Mouse (Mus musculus) Patski (cell line): ENCODE measurements around the gene Trmt44. TPM values are rescaled to one million over a fixed set of nuclear protein-coding genes. Genes with fewer than 3 reads are reported as not detected.
A peak's percentile ranks its signal among the peaks of the same experiment; 100 is the strongest.
"Not testable (repeated sequence)": the region's sequence is repeated elsewhere in the genome, so short reads cannot be mapped to it uniquely, and the experiment has no call there.

Experiments used
- ATAC-seq: fragments of 100-300 bp; one replicate; pipeline ENCODE4 v1.8.0; 2021
- CTCF ChIA-PET: fragments of 350-600 bp; sonication (Branson Sonifier 250); formaldehyde crosslinking; loops from one replicate; lab custom pipeline; 2022; ENCODE audit warnings: inconsistent platforms; lab: Charles Lee
- POLR2A ChIA-PET: fragments of 350-600 bp; sonication (Branson Sonifier 250); formaldehyde crosslinking; loops from one replicate; lab custom pipeline; 2022; ENCODE audit warnings: antibody characterized with exemption, inconsistent platforms; lab: Charles Lee
- DNase-seq: peaks from one replicate; pipeline ENCODE4 v3.0.0-alpha.2; 2011; ENCODE audit warnings: low read depth, low spot score
- H3K27me3 ChIP-seq: fragments of 371-371 bp; one replicate; pipeline ENCODE4 v1.5.1; 2021
- CTCF ChIP-seq: fragments of 100-300 bp; IDR thresholded peaks from one replicate; pipeline ENCODE4 v1.5.1; 2021
- in situ Hi-C: fragments of 300-500 bp; cut with MboI; formaldehyde crosslinking; loops from 3 replicates; pipeline ENCODE4 v1.11.1; 2018; ENCODE audit warnings: low pct_unique_long_range_greater_than_20kb, mixed read lengths
- polyA plus RNA-seq: library from polyadenylated mRNA; unstranded; gene quantifications from one replicate; pipeline ENCODE4 v1.2.3, GENCODE M21; 2021

Gene Trmt44
- polyA plus RNA-seq, 1 experiment from 2014 or later = 6.1 TPM

DNA sequence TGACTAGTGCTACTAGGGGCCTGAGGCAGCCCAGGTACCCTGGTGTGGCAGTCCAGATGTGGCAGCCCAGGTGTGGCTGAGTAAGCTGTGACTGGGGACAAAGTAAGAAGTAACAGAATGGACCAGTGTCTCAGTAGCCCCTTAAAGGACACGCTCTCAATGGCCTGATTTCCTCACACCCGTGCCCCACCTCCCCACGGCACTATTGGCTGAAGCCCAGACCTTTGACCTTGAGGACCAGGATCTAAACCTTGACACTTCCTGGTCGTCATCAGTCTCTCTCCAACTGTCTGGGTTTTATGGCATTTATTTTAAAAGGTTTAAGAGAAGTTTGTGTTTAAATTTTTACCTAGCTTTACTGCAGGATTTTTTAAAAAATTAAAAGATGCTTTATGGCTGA lies 18.0 kb upstream of the Trmt44 start:
- in situ Hi-C loops = loop anchor here (5.0 to 10.0 kb wide), 2 partner anchors 119 to 272 kb away; no protein-coding TSS in a partner anchor
- DNase-seq (no peak), ATAC-seq (no peak)
- CTCF ChIA-PET = interaction anchor here (1.2 to 9.0 kb wide), 6 partner anchors 9 to 121 kb away, joined by 3 to 103 read pairs (median 7); partner anchors contain the start of gene Htra3
- POLR2A ChIA-PET = no interaction called here
- no peaks in the 10 kb centered on the region for H3K27me3 ChIP-seq
- no peak for TF ChIP-seq CTCF

DNA sequence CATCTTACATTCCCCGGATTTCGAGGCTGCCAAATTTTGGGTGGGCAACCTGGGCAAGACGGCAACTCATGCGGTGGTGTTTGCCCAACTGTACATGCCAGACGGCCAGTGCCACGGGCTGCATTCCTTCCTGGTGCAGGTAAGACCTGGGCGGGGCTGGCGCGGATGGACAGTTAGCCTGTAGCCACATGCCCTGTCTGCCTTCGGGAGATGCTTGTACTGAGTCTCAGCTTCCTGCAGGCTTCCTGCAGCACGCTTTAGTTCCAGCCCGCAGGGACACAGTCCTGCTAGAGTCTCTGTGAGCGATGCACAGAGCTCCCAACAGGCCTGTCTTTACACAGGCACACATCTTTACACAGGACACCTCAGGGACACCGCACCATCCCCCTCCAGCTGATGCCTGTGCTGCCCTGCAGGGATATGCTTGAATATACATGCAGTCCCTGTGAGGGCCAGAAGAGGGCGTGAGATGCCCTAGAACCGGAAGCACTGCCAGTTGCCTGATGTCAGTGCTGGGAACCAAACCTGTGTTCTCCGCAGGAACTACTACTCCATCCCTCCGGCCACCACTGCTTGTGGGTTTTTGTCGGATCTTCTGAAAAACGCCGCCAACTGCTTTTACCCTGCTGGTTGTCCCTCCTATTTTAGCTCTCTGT lies 17.3 kb upstream of the Trmt44 start:
- CTCF ChIA-PET = interaction anchor here (1.2 to 9.0 kb wide), 5 partner anchors 10 to 122 kb away, joined by 3 to 103 read pairs (median 11); partner anchors contain the start of gene Htra3
- DNase-seq = no peak
- in situ Hi-C loops = loop anchor here (5.0 to 10.0 kb wide), 2 partner anchors 120 to 273 kb away; no protein-coding TSS in a partner anchor
- no peak for ATAC-seq
- TF ChIP-seq CTCF = no peak
- H3K27me3 ChIP-seq = no peaks in the 10 kb centered on the region
- POLR2A ChIA-PET = no interaction called here

DNA sequence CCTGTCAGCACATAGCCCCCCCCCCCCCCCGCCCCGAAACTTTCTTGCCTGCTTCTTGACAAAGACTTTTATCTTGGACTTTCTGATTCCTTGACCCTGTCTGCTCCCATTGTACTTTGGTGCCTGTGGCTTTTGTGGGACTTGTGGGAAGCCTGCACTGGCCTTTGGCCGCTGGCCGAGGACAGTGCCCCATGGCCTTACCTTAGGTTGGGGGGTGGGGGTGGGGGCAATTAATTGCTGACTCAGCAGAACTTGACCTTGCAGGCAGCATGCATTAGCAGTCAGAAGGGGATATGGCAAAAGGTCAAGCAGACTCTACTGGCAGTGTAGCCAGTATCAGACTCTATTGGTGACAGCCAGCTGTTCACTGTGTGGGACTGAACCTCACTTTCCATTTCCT lies 16.6 kb upstream of the Trmt44 start:
- ChIA-PET POLR2A (no interaction called here), CTCF (interaction anchor here (1.3 kb wide), 1 partner anchor 96 kb away, joined by 3 read pairs; no protein-coding TSS in a partner anchor)
- no peaks in the 10 kb centered on the region for H3K27me3 ChIP-seq
- in situ Hi-C loops = loop anchor here (5.0 to 10.0 kb wide), 2 partner anchors 121 to 273 kb away; no protein-coding TSS in a partner anchor
- TF ChIP-seq CTCF = no peak
- no peak for ATAC-seq
- no peak for DNase-seq

DNA sequence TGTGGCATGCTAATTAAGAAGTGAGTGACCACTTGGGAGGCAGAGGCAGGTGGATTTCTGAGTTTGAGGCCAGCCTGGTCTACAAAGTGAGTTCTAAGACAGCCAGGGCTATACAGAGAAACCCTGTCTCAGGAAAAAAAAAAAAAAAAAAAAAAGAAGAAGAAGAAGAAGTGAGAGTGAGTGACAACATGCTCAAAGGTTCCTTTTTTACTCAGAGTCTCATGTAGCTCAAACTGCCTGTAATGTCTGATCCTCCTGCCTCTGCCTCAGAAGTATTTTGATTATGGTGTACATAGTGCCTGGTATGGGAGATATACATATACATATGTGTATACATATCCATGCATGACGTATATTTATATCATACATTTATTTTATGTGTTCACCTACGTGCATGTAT lies 9.4 kb upstream of the Trmt44 start:
- ATAC-seq, DNase-seq, H3K27me3 ChIP-seq, in situ Hi-C loops: not testable (repeated sequence)
- CTCF ChIA-PET = interaction anchor here (3.3 kb wide), 1 partner anchor 11 kb away, joined by 13 read pairs; no protein-coding TSS in a partner anchor
- POLR2A ChIA-PET = interaction anchor here (1.8 kb wide), 1 partner anchor 10 kb away, joined by 4 read pairs; the partner anchor contains the start of gene Trmt44

DNA sequence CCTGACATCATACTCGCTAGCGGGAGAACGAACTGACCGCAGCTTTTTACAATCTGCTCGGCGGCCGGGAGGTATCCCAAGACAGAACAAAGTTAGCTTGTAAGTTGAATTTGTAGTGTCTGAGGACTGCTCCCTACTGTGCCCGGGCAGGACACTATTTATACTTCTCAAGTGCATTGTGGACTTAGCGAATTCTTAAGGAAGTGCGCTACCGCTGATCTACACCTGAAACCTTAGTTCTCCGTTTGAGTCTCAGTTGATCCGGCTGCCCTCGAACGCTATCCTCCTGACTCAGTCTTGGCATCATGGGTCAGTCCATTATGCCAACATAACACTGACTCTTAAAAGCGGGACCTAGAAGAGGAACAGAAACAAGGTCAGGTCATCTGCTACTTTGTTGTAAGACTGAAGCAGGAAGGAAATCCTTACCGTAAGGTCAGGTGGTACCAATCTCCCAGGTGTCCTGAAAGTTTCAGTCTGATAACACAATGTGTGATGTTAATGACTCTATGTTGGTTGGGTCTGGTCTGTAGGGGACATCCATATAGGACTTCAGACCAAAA lies 8.4 kb upstream of the Trmt44 start:
- CTCF ChIA-PET = interaction anchor here (3.3 kb wide), 1 partner anchor 12 kb away, joined by 13 read pairs; no protein-coding TSS in a partner anchor
- H3K27me3 ChIP-seq = no peaks in the 10 kb centered on the region
- no peak for ATAC-seq
- no peak for DNase-seq
- no peak for TF ChIP-seq CTCF
- POLR2A ChIA-PET = interaction anchor here (1.8 kb wide), 1 partner anchor 9 kb away, joined by 4 read pairs; the partner anchor contains the start of gene Trmt44
- in situ Hi-C loops = no loop called here

DNA sequence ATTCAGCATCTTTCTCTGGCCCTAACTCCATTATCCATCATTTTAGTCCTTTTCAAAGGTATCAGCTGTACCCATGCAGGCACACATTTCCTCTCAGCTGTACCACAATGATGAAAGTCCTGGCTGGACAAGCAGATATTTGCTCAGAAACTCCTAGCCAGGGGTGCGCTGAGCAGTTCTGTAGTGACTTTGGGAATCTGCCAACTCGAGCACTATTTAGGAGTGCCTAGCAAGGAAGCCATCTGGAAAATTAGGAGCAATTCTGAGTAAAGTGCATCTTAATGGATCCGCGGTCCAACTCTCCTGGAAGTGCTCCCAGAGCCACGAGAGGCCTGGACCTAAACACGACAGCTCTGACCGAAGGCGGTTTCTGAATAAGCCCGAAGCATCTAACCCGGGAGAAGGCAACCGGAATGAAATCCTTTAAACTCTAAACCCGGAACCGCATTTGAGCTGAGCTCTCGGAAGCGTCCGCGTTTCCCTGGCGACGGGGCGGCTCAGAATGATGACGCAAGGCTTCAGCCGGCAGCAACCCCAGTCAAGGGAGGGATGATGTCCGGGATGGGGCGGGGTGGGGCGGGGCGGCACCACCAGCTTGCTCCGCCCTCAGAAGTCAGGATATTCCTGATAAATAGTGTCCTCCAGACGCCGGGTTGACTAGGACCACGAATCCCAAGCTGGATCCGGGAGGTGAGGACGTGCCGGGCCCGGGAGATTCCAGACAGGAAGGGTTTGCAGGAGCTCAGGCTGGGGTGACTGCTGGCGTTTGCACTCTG lies 7.8 kb upstream of the Trmt44 start, which contains the start of gene Acox3:
Acox3 (plus strand) TSS at position 596 of the 776 bp plus-strand sequence.
- peak; percentile 87 for DNase-seq
- in situ Hi-C loops = no loop called here
- ChIA-PET POLR2A (interaction anchor here (1.8 kb wide), 1 partner anchor 8 kb away, joined by 4 read pairs; the partner anchor contains the start of gene Trmt44), CTCF (interaction anchor here (1.3 to 3.3 kb wide), 2 partner anchors 13 to 59 kb away, joined by 3 to 13 read pairs; no protein-coding TSS in a partner anchor)
- no peaks in the 10 kb centered on the region for H3K27me3 ChIP-seq
- peak; percentile 75 for ATAC-seq
- no peak for TF ChIP-seq CTCF

DNA sequence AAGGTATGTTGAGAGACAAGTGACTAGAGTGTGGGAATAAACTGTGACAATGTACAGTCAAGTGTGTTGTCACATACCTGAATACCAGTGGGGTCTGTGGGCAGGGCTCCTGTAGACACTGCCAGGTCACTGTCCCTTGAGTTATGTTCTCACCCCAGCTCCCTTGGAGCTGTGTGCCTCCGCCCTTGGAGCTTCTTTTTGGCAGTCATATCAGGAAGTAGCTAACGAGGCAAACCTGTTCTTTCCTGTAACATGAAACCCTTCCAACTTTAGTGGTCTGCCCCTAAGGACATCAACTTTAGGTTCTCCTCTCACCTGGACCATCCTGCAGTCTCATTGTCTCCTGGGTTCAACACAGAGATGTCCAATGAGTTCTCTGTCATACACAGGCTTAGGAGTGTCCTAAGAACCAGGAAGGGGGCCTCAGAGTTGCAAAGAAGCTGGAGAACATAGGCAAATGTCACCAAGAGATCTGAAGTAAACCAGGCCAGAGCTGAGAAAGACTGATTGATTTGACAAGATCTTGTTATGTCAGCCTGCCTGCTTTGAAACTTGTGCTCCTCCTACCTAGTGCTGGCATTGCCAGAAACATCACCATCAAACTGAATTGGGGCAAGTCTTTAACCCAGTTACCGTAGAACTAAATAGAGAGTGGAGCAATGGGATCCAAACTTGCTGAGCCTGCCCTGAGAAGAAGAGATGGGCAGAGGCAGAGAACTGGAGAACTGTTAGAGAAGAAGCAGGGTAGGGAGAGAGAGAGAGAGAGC lies 5.5 kb upstream of the Trmt44 start:
- POLR2A ChIA-PET = no interaction called here
- H3K27me3 ChIP-seq = no peaks in the 10 kb centered on the region
- TF ChIP-seq CTCF = no peak
- in situ Hi-C loops = no loop called here
- ATAC-seq (no peak), DNase-seq (no peak)
- CTCF ChIA-PET = interaction anchor here (1.2 to 2.0 kb wide), 2 partner anchors 15 to 57 kb away, joined by 4 to 5 read pairs; no protein-coding TSS in a partner anchor

DNA sequence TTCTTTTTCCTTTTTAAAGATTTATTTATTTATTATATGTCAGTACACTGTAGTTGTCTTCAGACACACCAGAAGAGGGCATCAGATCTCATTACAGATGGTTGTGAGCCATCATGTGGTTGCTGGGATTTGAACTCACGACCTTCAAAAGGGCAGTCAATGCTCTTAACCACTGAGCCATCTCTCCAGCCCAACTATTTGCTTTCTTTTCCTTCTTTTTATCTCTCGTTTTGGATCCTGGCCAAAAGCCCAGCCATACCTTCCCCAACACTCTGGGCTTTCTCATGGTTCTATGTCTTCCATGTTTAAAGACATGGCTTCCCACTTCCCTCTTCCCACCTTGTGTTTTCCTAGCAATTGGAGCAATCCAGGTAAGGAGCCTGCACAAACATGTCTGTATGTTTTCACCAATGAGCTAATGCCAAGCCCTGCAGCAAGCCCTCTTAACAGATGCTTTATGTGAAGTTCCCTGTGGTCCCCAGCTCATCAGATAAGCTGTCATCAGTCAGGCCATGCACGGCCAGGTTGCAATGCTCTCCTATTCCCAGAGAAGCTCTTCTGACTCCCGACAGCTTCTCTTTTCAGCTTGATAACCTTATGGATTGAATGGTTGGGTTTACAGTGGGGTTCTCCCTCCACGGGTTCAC lies 4.5 kb upstream of the Trmt44 start:
- ChIA-PET CTCF (interaction anchor here (1.2 to 2.0 kb wide), 3 partner anchors 16 to 134 kb away, joined by 3 to 5 read pairs (median 4); no protein-coding TSS in a partner anchor), POLR2A (interaction anchor here (1.0 kb wide), 1 partner anchor 27 kb away, joined by 3 read pairs; no protein-coding TSS in a partner anchor)
- in situ Hi-C loops = no loop called here
- H3K27me3 ChIP-seq = no peaks in the 10 kb centered on the region
- DNase-seq (no peak), ATAC-seq (no peak)
- no peak for TF ChIP-seq CTCF

DNA sequence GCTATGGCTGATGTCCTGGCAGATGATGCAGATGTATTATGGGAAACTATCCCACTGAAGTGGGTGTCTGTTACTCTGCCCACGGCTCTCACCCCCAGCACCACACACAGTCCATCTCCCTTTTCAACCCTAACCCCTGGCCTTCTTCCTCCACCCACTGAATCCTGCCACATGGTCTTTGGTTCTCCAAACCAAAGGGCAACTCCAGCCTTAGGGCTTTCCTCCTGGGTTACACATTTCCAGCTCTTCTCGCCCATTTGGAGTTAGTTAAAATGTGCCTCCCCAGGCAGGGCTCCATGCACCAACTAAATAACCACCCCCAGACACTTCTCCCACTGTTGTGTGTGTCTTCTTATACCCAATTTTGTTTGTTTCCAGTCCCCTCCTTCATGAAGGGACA lies 3.5 kb upstream of the Trmt44 start:
- POLR2A ChIA-PET = interaction anchor here (1.0 kb wide), 1 partner anchor 28 kb away, joined by 3 read pairs; no protein-coding TSS in a partner anchor
- no peak for TF ChIP-seq CTCF
- no peaks in the 10 kb centered on the region for H3K27me3 ChIP-seq
- in situ Hi-C loops = no loop called here
- ATAC-seq (no peak), DNase-seq (no peak)
- CTCF ChIA-PET = interaction anchor here (1.3 to 2.0 kb wide), 2 partner anchors 17 to 135 kb away, joined by 3 to 5 read pairs; no protein-coding TSS in a partner anchor
